Comparison of ENCODE assay signal across 8 mouse cellular contexts in the genomic region with DNA sequence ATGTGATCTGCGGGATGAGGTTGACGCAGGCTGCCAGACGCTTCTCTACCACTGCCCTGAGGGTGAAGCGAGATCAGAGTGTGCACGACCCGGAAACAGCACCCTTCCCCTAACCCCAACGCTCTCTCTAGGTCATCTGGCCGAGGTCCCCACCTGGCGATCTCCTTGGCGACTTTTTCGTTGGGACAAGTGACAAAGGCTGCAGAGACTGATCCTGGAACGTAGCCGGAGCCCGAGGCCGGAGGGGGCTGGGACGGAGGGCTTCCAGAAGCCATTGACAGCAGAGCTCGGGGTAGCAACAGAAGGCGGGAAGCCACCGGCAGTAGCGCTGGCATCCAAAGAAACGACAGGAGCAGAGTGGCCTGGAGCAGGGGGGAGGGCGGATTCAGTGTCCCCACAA. TPM values are rescaled to one million over a fixed set of nuclear protein-coding genes. Genes with fewer than 3 reads are reported as not detected.
DNase-seq lines count a peak whose midpoint lies in the region; ATAC-seq lines count a peak whose summit lies in the region.

No protein-coding gene starts in this region.

- H3K4me2 ChIP-seq in heart, embryonic 15.5 days: peak overlapping the region; percentile 89
- H3K4me2 ChIP-seq in forebrain, embryonic 15.5 days (replicated peaks): peak overlapping the region; percentile 99
- peak overlapping the region; percentile 97 for H3K4me2 ChIP-seq in liver, embryonic 12.5 days
- H3K4me2 ChIP-seq in stomach, embryonic 15.5 days: peak overlapping the region; percentile 96

- H3K9ac ChIP-seq in heart, embryonic 15.5 days: peak overlapping the region; percentile 70
- H3K9ac ChIP-seq in forebrain, embryonic 15.5 days (replicated peaks): peak overlapping the region; percentile 77
- H3K9ac ChIP-seq in liver, embryonic 12.5 days: peak overlapping the region; percentile 84
- peak overlapping the region; percentile 67 for H3K9ac ChIP-seq in stomach, embryonic 15.5 days

- DNase-seq in heart, adult 11 months: no peak
- no peak for DNase-seq in right cerebral cortex, adult 2 months (ENCODE audit: low spot score in 2 of 2)
- no peak for DNase-seq in layer of hippocampus, adult 18-20 months (ENCODE audit: low spot score in 2 of 2)

- H3K27me3 ChIP-seq in heart, embryonic 15.5 days: no peaks in the 10 kb centered on the region
- H3K27me3 ChIP-seq in forebrain, embryonic 15.5 days: no peaks in the 10 kb centered on the region
- no peaks in the 10 kb centered on the region for H3K27me3 ChIP-seq in liver, embryonic 12.5 days (replicated peaks)
- H3K27me3 ChIP-seq in stomach, embryonic 15.5 days (replicated peaks): no peaks in the 10 kb centered on the region

- no peaks in the 10 kb centered on the region for H3K9me3 ChIP-seq in heart, embryonic 15.5 days (replicated peaks)
- H3K9me3 ChIP-seq in forebrain, embryonic 15.5 days: no peaks in the 10 kb centered on the region
- no peaks in the 10 kb centered on the region for H3K9me3 ChIP-seq in liver, embryonic 12.5 days (replicated peaks)
- H3K9me3 ChIP-seq in stomach, embryonic 15.5 days: no peaks in the 10 kb centered on the region

- no peak for ATAC-seq in heart, embryonic 15.5 days (replicated peaks; ENCODE audit: insufficient number of reproducible peaks, insufficient read depth, low FRiP score, low read depth)
- peak; percentile 0; the same call in 1 of the 2 replicates for ATAC-seq in forebrain, embryonic 15.5 days (replicated peaks)
- ATAC-seq in liver, embryonic 12.5 days: no peak
- no peak for ATAC-seq in stomach, embryonic 15.5 days (ENCODE audit: insufficient read depth, low FRiP score, low read depth)

- peak overlapping the region; percentile 64 for H3K4me3 ChIP-seq in heart, embryonic 15.5 days
- peak overlapping the region; percentile 82 for H3K4me3 ChIP-seq in brown adipose tissue, adult 24 weeks (ENCODE audit: insufficient read depth, low read depth, low read length)
- H3K4me3 ChIP-seq in forebrain, embryonic 15.5 days: peak overlapping the region; percentile 87
- peak overlapping the region; percentile 73 for H3K4me3 ChIP-seq in liver, embryonic 12.5 days
- peak overlapping the region; percentile 63 for H3K4me3 ChIP-seq in stomach, embryonic 15.5 days (replicated peaks)

- H3K27ac ChIP-seq in heart, embryonic 15.5 days: peak overlapping the region; percentile 87
- peak overlapping the region; percentile 1; the same call in 1 of the 2 replicates for H3K27ac ChIP-seq in brown adipose tissue, adult 24 weeks (replicated peaks; ENCODE audit: low read depth, low read length)
- peak overlapping the region; percentile 98 for H3K27ac ChIP-seq in forebrain, embryonic 15.5 days (replicated peaks)
- peak overlapping the region; percentile 86 for H3K27ac ChIP-seq in liver, embryonic 12.5 days
- H3K27ac ChIP-seq in stomach, embryonic 15.5 days: peak overlapping the region; percentile 90

- H3K36me3 ChIP-seq in heart, embryonic 15.5 days: peaks cover 31% of the 10 kb centered on the region
- peaks cover 20% of the 10 kb centered on the region for H3K36me3 ChIP-seq in forebrain, embryonic 15.5 days
- H3K36me3 ChIP-seq in liver, embryonic 12.5 days: peaks cover 40% of the 10 kb centered on the region
- H3K36me3 ChIP-seq in stomach, embryonic 15.5 days: peaks cover 24% of the 10 kb centered on the region

- under 1% methylated on average over 22 of the region's 22 CpGs for WGBS in heart, embryonic 15.5 days
- WGBS in forebrain, embryonic 15.5 days: under 1% methylated on average over 22 of the region's 22 CpGs
- WGBS in liver, embryonic 12.5 days (ENCODE audit: insufficient replicate concordance): under 1% methylated on average over 22 of the region's 22 CpGs
- WGBS in stomach, embryonic 15.5 days: under 1% methylated on average over 22 of the region's 22 CpGs

- peaks cover 44% of the 10 kb centered on the region for H3K4me1 ChIP-seq in heart, embryonic 15.5 days (replicated peaks)
- H3K4me1 ChIP-seq in brown adipose tissue, adult 24 weeks (ENCODE audit: control insufficient read depth, insufficient read depth, insufficient read length, low read length): peaks cover 4% of the 10 kb centered on the region
- H3K4me1 ChIP-seq in forebrain, embryonic 15.5 days: peaks cover 57% of the 10 kb centered on the region
- H3K4me1 ChIP-seq in liver, embryonic 12.5 days: peaks cover 53% of the 10 kb centered on the region
- peaks cover 33% of the 10 kb centered on the region for H3K4me1 ChIP-seq in stomach, embryonic 15.5 days

RNA-seq across cellular contexts. Expression of a gene that starts 0.6 kb away (rescaled TPM):
- 144 and 160 TPM in 2 replicates for polyA plus RNA-seq in heart, embryonic 15.5 days (2015; fragmentation: Nextera tagmentation; extraction: Ambion mirVana)
- 142 and 151 TPM in 2 replicates for polyA plus RNA-seq in brown adipose tissue, adult 24 weeks (2012; ENCODE audit: insufficient read depth, insufficient read length, missing spikeins)
- 144 and 150 TPM in 2 replicates for polyA plus RNA-seq in forebrain, embryonic 15.5 days (2015; fragmentation: Nextera tagmentation; extraction: Ambion mirVana)
- polyA plus RNA-seq in liver, embryonic 12.5 days (2016; fragmentation: Nextera tagmentation; extraction: Ambion mirVana): 119 and 129 TPM in 2 replicates
- polyA plus RNA-seq in stomach, embryonic 15.5 days (2015; fragmentation: Nextera tagmentation; extraction: Ambion mirVana): 179 and 191 TPM in 2 replicates
- 100 to 1,000 TPM in 1 of 2 experiments, 10 to 100 TPM in 1; 94.9 to 100 TPM for total RNA-seq in layer of hippocampus, adult 18-20 months (2021)

RNA-seq across cellular contexts. Expression of a gene that starts 2.3 kb away (rescaled TPM):
- 0.60 and 1.0 TPM in 2 replicates for polyA plus RNA-seq in heart, embryonic 15.5 days (2015; fragmentation: Nextera tagmentation; extraction: Ambion mirVana)
- 1.1 and 1.6 TPM in 2 replicates for polyA plus RNA-seq in brown adipose tissue, adult 24 weeks (2012; ENCODE audit: insufficient read depth, insufficient read length, missing spikeins)
- 6.5 and 7.3 TPM in 2 replicates for polyA plus RNA-seq in forebrain, embryonic 15.5 days (2015; fragmentation: Nextera tagmentation; extraction: Ambion mirVana)
- 0.29 and 0.36 TPM in 2 replicates for polyA plus RNA-seq in liver, embryonic 12.5 days (2016; fragmentation: Nextera tagmentation; extraction: Ambion mirVana)
- 2.0 and 2.2 TPM in 2 replicates for polyA plus RNA-seq in stomach, embryonic 15.5 days (2015; fragmentation: Nextera tagmentation; extraction: Ambion mirVana)
- total RNA-seq in layer of hippocampus, adult 18-20 months (2021): 100 to 1,000 TPM; 400 to 412 TPM

RNA-seq across cellular contexts. Expression of a gene that starts 5.9 kb away (rescaled TPM):
- 7.3 and 9.5 TPM in 2 replicates for polyA plus RNA-seq in heart, embryonic 15.5 days (2015; fragmentation: Nextera tagmentation; extraction: Ambion mirVana)
- 13.1 and 15.7 TPM in 2 replicates for polyA plus RNA-seq in brown adipose tissue, adult 24 weeks (2012; ENCODE audit: insufficient read depth, insufficient read length, missing spikeins)
- 17.2 and 18.3 TPM in 2 replicates for polyA plus RNA-seq in forebrain, embryonic 15.5 days (2015; fragmentation: Nextera tagmentation; extraction: Ambion mirVana)
- polyA plus RNA-seq in liver, embryonic 12.5 days (2016; fragmentation: Nextera tagmentation; extraction: Ambion mirVana): 2.7 TPM in 2 replicates
- 8.5 and 8.7 TPM in 2 replicates for polyA plus RNA-seq in stomach, embryonic 15.5 days (2015; fragmentation: Nextera tagmentation; extraction: Ambion mirVana)
- 10 to 100 TPM; 37.6 to 40.0 TPM for total RNA-seq in layer of hippocampus, adult 18-20 months (2021)

RNA-seq across cellular contexts. Expression of a gene that starts 21.8 kb away (rescaled TPM):
- 5.3 and 7.4 TPM in 2 replicates for polyA plus RNA-seq in heart, embryonic 15.5 days (2015; fragmentation: Nextera tagmentation; extraction: Ambion mirVana)
- not detected in 2 replicates for polyA plus RNA-seq in brown adipose tissue, adult 24 weeks (2012; ENCODE audit: insufficient read depth, insufficient read length, missing spikeins)
- polyA plus RNA-seq in forebrain, embryonic 15.5 days (2015; fragmentation: Nextera tagmentation; extraction: Ambion mirVana): 4.3 and 5.5 TPM in 2 replicates
- 6.6 and 8.1 TPM in 2 replicates for polyA plus RNA-seq in liver, embryonic 12.5 days (2016; fragmentation: Nextera tagmentation; extraction: Ambion mirVana)
- polyA plus RNA-seq in stomach, embryonic 15.5 days (2015; fragmentation: Nextera tagmentation; extraction: Ambion mirVana): 6.1 and 7.6 TPM in 2 replicates
- 1 to 10 TPM; 3.3 to 3.5 TPM for total RNA-seq in layer of hippocampus, adult 18-20 months (2021)

RNA-seq across cellular contexts. Expression of a gene that starts 34.2 kb away (rescaled TPM):
- polyA plus RNA-seq in heart, embryonic 15.5 days (2015; fragmentation: Nextera tagmentation; extraction: Ambion mirVana): 8.3 and 10.2 TPM in 2 replicates
- polyA plus RNA-seq in brown adipose tissue, adult 24 weeks (2012; ENCODE audit: insufficient read depth, insufficient read length, missing spikeins): 2.4 and 3.0 TPM in 2 replicates
- 15.8 and 17.2 TPM in 2 replicates for polyA plus RNA-seq in forebrain, embryonic 15.5 days (2015; fragmentation: Nextera tagmentation; extraction: Ambion mirVana)
- polyA plus RNA-seq in liver, embryonic 12.5 days (2016; fragmentation: Nextera tagmentation; extraction: Ambion mirVana): 8.9 and 9.2 TPM in 2 replicates
- 13.3 and 14.9 TPM in 2 replicates for polyA plus RNA-seq in stomach, embryonic 15.5 days (2015; fragmentation: Nextera tagmentation; extraction: Ambion mirVana)
- total RNA-seq in layer of hippocampus, adult 18-20 months (2021): 10 to 100 TPM; 15.2 to 15.5 TPM

Comparison
In these comparisons a context has a peak if more than half of its experiments do, and no peak if none do; other contexts are left out.
1. H3K27ac ChIP-seq: peak in every context shown above with its lines; median percentile 98 in forebrain, embryonic 15.5 days; 90 in stomach, embryonic 15.5 days; 87 in heart, embryonic 15.5 days; 86 in liver, embryonic 12.5 days; 1 in brown adipose tissue, adult 24 weeks.